Mouse (Mus musculus): Measurements from ENCODE around the gene Itpk1.

GRCm38 (mm10) chr12:102672857-102673839 is 31.6 kb downstream of the Itpk1 start:
- TF ChIP-seq CTCF (IDR thresholded peaks at IDR 0.05; ENCODE audit: borderline replicate concordance, insufficient read depth, low read depth, low read length) (no peak), POLR2A (IDR thresholded peaks at IDR 0.05; ENCODE audit: borderline replicate concordance, insufficient read depth, low read length) (no peak)

Measured in cerebellum, adult 2 months (tissue).